Mouse (Mus musculus) frontal cortex, postnatal 10 days (tissue): ENCODE measurements around the gene Prkra.
A peak's percentile ranks its signal among the peaks of the same experiment; 100 is the strongest.

ENCODE experiments used
- DNase-seq, 2 experiments: peaks; one replicate each; pipeline ENCODE4 v3.0.0; 2022; ENCODE audit warnings: low spot score in 2 of 2, mixed read lengths in 1 of 2

The Prkra gene

DNA sequence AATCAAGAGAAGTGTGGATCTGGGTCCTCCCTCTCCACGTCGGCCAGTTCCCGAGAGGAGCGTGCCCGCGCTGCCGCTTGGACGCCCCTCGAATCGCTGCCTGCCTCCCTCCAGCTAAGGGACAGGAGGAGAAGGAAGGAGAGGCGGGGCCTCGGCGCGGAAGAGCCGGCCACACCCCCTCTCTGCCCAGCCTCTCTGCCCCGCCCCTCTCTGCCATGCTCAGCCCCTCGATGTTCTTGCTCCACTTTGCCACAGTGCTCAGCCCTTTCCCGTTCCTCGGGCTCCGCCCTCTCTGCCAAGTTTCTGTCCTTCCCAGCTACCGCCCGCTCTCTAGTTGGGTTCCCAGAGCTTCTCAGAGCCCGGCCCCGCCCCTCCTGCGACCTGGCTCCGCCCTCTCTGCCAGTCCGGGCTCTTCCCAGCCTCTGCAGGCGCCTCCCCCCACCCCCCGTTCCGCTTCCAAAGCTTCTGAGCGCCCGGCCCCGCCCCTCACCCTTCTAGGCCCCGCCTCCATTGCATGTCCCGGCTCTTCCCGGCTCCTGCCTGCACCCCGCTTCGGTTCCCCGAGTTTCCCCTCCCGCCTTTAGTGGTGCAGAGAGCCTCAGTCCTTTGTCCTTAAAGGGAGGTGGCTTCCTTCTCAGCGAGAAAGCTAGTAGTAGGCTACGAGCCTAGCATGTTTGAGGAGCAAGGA, at the start of gene Prkra, which contains the start of gene Pjvk:
Gene Prkra, minus strand, starts transcription at position 133 of the 688 bp plus-strand sequence.
Gene Pjvk, plus strand, starts transcription at position 594 of the 688 bp plus-strand sequence.
- DNase-seq = peak; percentile 95 to 96

DNA sequence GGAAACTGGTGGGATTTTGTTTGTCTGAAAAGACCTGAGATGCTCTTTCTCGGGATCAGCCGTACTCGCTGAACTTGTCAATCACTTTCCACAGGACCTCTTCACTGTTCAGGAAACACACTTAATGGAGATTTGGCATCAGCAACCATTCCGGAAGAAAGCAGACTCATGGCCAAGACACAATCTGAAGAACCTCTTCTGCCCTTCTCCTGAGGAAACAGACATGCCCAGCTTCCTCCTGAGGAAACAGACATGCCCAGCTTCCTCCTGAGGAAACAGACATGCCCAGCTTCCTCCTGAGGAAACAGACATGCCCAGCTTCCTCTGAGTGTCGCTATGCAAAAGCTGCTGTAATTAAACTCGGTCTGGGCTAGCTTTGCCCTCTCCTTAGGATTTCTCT, 47.5 kb upstream of the Prkra start:
- no peak for DNase-seq

DNA sequence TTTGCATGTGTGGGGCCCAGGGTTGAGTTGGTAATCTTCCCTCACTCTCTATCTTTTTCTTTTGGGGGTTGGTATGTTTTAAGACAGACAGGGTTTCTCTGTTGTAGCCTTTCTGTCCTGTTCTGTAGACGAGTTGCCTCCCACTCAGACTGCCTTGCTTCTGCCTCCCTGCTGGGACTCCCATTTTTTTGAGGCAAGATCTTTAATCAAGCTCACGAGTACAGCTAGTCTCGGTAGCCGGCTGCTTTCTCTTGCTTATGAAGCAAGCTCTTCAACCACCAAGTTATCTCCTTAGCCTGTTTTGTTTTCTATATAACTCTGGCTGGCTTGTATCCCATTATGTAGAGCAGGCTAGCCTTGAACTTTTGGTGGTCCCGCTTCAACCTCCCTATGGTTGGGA, 46.0 kb upstream of the Prkra start:
- DNase-seq = no peak

DNA sequence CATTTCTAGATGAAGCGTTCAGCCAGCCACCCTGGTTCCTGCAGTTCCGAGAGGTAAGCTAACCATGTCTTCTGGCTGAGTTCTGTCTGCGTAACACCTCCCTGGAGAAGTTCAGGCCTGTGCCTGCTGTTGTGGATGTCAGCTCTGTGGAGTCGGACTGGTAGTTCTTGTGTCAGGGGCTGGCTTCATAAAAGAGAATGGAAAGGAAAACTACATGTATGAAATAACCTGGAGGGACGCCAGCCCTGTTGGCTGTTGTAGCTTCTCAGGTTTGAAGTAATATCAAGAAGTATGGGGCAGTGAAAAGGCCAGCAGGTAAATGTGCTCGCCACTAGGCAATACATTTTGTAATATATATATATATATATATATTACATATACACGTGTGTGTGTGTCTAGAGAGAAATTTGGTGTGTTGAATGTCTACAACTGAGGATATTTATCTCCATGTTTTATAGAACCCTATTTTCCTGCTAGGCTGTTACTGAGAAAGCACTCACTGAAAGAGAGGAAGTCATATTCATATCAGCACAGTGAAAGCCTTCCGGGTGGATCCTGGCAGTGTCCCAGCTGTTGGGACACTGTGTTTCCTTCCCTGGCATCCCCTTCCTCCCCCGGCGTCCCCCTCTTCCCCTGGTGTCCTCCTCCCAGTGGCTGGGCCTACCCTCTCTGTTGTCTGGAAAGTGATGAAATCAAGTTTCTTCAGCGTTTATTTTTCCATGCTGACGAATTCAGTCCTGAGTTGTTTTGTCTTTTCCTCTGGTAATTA, 42.8 kb upstream of the Prkra start:
- no peak for DNase-seq

DNA sequence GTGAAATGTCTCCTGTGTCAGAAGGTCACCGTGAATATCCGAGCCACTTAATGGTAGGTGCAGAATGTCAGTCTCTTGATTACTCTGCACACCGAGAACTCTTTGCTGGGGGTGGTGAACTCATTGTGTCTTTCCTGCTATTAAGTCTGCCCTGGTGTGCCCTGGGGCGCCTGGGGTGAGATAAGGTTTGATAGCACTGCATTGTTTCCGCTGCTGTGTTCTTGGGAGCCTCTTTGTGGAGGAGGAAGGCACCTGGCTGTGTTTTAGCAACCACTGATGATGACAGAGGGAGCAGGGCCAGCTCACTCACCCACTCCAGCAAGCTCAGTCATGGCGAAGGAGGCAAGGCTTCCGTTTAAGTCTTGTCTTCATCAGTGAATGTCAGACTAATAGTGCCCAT, 40.3 kb upstream of the Prkra start:
- no peak for DNase-seq

DNA sequence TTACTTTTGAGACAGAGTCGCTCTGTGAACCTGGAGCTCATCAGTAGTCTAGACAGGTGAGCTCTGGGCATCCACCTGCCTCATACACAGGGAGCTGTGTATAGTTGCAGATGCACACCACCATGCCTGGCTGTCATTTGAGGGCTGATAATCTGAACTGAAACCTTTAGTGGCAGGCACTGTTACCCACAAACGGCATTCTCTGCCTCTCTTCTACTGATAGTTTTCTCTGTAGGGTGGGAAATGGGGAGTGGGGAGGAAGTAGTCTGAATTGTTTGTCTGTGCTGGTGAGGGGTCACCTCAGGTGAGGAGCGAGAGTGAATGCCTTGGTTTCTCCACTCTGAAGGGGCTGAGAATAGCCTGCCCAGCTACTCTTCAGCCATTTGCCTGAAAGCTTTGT, 39.8 kb upstream of the Prkra start:
- no peak for DNase-seq

DNA sequence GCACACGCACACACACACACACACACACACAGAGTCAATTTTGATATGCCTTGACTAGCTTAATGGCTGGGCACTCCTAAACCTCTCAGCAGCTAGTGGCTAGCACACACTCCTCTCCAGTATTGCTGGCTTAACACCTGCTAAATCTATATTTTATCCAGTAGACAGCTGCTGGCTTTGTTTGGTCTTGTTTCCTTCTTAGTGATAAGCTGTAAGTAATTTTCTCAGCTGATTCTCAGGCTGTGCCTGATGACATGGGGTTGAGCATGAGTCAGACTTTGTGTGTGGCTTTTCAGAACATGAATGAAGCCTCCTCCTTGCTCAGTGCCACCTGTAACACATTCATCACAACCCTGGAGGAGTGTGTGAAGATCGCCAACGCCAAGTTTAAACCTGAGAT, 39.2 kb upstream of the Prkra start:
- DNase-seq = no peak

DNA sequence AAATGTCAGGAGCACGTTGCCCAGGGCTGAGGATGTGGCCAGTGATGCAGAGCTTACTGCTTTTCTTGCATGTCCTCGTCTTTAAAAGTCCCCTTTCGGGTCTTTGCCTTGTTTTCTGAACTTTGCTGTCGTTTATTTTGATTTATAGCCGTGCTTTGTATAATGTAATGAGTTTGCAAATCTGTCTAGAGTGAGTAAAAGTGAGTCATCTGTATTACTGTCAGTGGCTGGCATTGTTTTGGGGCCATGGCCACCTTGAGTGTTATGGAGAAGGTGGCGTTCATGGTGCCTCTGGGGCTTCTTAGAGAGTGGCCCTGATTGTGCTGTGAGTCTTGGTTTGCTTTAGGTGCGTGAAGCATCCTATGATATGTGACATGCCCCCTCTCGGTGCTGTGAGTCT, 34.5 kb upstream of the Prkra start:
- no peak for DNase-seq

DNA sequence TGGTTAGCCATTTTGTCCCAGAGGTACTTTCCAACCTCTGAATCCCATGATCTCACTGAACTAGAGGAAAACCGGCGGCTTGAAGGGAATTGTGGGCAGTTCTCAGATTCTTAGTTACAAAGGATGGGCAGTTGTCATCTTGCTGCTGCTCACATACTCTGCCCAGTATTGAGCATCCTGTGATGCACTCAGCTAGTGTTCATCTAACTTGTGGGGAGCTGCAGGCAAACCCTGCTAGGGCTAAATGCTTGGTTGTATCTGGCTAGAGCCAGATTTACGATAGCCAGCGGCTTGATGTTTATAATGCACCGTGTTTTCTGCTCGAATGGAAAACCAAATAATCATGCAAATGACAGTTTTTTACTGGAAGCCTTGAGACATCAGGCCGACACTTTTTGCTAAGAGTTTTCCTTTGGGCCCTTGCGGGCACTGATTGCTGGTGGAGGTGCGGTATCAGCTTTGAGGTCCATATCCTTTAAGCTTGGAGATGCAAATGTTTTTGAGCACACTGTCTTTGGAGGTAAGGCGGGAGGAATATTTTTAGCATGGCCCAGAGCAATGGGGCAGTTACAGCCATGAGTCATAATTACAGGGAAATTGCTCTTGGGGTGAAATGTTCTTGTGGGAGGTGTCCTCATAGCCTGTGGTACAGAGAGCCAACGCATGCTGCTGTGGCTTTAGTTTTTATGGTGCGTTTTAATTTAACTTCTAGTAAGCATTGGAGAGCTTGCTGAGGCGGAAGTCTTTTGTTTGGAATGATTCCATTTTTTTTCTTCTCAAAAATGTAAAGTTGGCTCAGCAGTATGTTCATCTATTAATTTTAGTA, 28.8 kb upstream of the Prkra start:
- no peak for DNase-seq

DNA sequence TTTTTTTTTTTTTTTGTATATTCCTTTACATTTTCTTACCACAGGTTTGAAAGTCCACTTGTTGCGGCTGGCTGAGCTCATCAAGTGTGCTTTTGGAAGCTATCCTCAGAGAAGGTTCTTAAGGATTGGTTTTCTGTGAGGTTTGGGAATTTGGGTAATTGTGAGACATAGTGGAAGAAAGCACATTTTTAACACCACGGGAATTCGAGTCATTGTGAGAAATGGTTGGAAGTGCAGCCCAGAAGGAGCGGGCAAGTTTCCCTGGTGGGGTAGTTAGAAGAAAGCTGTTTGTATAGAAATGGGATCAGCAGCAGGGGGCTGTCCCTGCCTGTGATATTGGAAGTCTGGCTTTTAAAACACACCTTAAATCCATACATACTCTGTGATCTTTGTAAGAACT, 28.1 kb upstream of the Prkra start:
- no peak for DNase-seq

DNA sequence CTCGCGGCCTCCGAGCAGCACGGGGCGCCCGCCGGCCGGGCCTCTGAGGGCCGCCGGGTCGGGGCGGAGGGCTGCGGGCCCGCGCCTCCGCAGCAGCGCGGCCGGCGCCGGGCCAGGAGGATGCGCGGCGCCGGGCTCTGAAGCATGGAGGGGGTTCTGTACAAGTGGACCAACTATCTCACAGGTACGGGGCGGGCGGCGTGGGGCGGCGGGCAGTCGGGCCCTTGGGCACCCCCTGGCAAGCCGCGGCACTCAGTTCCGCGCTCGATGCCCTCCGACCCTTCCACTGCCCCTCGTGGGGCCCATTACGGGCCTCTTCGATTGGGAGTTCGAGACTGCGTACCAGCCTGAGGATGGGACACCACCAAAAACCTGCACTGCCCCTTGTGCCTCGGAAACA, 27.6 kb upstream of the Prkra start:
- DNase-seq = peak in 1 of 2 experiments; percentile 27

DNA sequence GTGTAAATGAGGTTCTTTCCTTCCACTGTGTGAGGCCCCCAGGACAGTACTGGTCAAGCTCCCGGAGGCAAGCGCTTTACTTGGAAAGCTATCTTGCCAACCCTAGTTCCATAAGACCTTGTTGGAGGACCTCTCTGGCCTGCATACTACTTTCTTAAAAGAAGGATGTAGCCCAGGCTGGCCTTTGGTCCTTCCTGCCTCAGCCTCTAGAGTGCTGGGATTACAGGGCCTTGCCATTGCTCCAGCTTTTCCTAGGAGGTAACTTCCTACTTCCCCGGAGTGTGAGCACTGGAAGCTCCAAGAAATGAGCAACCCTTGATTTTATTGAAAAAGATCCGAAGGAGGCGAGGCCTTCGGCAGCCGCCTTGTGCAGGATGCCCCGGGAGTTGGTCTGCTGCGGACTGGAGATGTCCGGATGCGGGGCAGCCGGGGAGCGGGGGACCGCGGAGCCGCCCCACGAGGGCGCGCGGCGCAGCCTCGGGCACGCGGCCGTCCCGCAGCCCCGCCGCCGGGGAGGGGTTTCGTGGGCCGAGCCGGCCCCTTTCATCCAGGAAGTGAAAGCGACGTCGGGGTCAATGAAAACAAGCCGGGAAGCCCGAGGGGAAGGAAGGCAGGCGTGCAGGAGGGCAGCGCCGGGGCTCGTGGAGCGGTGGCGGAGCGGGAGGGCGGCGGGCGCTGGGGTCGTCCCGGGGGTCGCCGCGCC, 27.1 kb upstream of the Prkra start, which contains the start of gene Plekha3:
Gene Plekha3, plus strand, starts transcription at position 557 of the 703 bp plus-strand sequence.
- peak; percentile 70 to 84 for DNase-seq

DNA sequence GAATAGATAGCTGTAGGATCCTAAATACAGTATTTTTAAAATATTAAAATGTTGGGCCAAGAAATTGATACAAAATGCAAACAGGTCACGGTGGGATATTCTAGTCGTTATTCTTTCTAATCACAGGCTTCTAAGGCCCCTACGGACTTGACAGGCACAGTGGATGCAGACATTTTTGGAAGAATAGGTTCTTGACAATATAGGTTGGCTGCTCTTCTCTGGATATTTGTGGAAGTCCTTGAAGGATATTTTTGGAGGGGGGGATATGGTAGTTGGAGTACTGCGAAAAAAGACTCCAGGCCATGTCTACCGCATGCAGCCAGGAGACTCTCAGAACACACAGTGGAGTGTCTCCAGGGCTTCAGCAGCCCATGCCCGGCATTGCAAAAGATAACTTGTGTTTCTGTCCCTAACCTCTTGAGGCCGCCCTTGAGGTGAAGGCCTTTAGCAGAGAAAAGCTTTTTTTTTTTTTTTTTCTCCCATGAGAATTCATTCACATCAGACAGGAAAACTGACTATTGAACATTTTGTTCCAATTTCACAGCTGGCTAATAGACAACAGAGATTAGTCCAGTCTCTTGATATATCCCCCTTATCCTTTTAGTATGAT, 25.8 kb upstream of the Prkra start:
- DNase-seq = no peak

DNA sequence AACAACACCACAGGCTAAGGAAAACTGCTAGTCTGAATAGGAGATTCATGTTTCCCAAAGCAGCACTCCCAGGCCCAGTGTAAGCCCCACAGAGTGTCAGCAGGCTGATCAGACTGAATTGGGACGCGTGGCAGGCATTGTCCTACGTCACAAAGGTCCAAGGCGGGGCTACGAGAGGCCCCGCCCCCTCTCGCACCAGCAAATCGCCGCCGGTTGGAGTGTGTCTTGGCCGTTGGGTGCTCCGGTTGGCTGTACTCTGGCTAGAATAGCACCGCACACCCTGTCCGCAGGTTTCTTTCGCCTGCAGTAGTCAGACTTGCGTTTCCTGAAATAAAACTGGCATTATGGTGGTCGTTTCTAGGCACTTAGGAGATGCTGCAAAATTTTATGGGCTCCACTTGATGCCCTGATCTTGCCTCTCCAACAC, 25.2 kb upstream of the Prkra start, which contains the start of gene Fkbp7:
Gene Fkbp7, minus strand, starts transcription at position 151 of the 427 bp plus-strand sequence.
- DNase-seq = peak; percentile 85 to 87

DNA sequence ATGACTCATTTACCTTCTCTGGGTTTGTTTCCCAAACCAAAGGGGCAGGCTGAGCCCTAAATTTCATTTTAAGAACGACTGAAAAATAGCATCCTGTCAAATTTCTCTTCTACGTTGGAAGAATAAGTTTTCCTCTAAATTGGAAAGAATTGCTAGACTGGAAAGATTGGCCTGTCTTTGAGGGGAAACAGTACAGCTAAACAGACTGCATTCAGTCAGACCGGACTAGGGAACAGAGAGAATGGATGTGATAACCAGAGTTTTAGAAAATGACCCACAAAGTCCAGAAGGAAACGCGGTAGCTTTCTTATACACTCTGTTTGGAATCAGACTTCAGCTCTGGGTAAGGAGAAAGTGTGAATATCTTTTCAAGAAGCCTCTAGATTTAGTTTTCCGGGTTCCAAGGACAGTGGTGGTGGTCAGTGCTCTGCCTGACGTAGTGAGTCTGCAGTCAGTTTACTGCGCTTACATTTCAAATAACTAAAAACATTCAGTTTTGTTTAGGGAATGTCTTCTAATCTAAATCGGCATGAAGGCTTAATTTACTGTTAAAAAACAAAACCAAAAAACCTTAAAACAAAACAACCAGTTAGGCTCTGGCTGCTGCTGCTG, 24.4 kb upstream of the Prkra start:
- no peak for DNase-seq

DNA sequence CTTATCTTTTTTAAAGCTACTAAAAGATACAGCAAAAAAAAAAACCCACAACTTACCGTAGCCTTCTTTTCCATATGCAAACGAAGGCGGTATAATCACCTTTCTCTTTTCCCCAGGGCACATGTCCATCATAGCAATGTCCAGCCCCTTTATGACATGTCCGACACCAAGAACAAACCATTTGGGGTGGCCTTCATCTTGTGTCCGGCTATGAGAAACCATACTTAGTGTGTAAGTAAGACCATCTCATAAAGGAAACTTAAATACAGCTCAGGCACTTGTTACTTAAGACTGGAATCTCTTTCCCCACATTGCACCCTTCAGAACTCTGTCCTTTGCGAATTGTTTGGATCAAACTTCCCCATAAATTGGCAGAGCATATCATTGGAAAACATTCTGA, 23.8 kb upstream of the Prkra start:
- no peak for DNase-seq

DNA sequence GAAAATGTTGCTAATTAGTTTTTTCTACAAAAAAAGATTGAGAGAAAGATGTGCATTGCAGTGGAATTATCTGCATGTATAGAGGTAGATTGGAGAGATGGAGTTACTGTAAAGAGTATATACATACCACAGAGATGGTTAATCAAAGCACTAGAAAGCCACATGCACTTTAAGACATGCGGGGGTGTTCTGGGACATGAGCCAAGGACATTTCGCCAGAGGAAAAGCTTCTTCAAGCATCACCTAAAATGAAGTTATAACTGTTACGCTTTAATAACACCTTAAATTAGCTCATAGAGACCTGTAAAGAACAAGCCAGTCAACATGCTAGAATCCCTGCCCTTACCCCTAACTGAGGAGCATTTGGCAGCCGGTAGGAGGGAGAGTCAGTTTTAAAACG, 19.4 kb upstream of the Prkra start:
- no peak for DNase-seq

DNA sequence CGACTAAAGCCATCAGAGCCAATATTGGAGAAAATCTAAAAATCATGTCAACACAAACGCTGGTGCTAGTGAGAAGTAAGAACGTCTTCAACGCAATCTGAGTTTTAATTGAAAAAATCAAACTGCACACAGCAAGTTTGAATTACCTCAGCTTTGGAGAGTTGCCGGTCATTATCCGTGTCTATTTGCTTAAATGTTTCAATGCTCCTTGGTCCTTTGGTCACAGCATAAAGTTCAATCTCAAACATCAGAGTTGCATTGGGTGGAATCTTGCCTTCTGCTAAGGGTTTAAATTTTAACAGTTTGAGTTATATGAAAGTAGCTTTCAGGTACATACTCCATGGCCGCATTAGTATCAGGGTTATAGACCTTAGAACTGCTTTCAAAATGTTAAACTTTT, 17.7 kb upstream of the Prkra start:
- no peak for DNase-seq

DNA sequence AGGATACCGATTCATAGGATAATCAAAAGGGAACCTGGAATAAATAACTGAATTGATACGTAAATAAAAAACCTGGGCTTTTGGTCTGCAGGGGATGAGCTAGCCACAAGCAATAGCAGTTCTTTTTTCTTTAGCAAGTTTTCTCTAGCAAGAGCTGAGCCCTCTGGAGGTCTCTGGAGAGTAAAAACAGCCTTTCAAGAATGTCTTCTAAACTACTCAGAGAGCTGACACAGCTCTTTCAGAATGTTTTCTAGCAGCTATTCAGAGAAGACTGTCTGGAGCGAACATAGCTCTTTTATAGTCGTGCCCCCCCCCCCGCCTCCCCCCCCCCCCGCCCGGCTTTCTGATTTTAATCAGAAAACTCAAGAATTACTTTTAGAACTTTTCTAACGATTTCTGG, 11.6 kb upstream of the Prkra start:
- no peak for DNase-seq

DNA sequence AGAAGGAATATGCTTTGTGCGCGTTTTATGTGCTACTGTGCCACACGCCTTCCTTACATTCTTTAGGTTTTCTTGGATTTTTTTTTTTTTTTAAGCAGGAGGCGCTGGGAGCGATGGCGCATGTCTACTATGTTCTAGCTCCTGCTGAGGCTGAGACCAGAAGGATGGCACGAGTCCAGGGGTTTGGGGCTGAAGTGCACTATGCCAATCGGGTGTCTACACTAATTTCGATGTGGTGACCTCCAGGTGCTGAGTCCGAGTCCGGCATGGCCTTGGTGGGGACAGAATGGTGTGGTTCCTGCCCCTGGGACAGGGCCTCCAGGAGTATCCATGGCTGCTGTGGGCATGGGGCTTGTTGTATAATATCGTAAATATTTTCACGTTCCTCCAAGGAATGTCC, 10.7 kb upstream of the Prkra start:
- no peak for DNase-seq

DNA sequence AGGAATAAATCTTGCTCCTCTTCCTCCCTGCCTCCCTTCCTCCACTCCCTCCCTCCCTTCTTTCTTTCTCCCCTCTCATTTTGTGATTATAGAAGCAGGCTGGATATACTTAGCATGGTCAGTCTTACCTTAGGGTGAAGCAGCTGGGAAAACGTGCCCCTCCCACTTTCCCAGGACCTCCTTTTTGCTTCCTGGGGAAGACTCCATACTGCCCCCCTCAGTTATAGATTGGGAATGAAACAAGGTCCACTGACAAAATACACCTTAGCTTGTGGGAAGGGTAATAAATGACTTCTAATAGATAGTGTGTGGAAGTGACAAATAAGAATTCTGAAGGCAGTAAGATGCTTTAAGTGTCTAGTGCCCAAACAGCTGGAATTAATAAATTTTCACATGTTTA, 8.2 kb upstream of the Prkra start:
- DNase-seq = no peak
